Mouse (Mus musculus) MEL (cell line): ENCODE measurements around the gene Ptprr. TPM values are rescaled to one million over a fixed set of nuclear protein-coding genes. Genes with fewer than 3 reads are reported as not detected.

Source experiments
- DNase-seq: peaks from one replicate; pipeline ENCODE4 v3.0.0; 2011; ENCODE audit warnings: low read depth, low spot score
- H3K27ac ChIP-seq: 2 replicates; pipeline ENCODE4 v1.5.1; 2012; ENCODE audit warnings: low read depth, mild to moderate bottlenecking, control low read depth, low read length, moderate library complexity; ENCODE audit not compliant: control insufficient read depth
- H3K27me3 ChIP-seq, 2 experiments: fragments of 150-350 bp in 1 of 2; sonication (generic) in 1 of 2; 2 replicates each; pipeline ENCODE4 v1.6.1; 2012; ENCODE audit warnings: low read length in 2 of 2, mild to moderate bottlenecking in 2 of 2, improper control_type of control experiment in 1 of 2, moderate library complexity in 1 of 2; ENCODE audit not compliant: insufficient read depth in 2 of 2, control insufficient read depth in 1 of 2
- H3K36me3 ChIP-seq, 2 experiments: 2 replicates each; pipeline ENCODE4 v1.6.1; 2012 to 2014; ENCODE audit warnings: low read length in 2 of 2, improper control_type of control experiment in 1 of 2, inconsistent platforms in 1 of 2, mild to moderate bottlenecking in 1 of 2; ENCODE audit not compliant: insufficient read depth in 2 of 2, control insufficient read depth in 1 of 2
- H3K4me1 ChIP-seq, 2 experiments: fragments of 150-350 bp in 1 of 2; sonication (generic) in 1 of 2; 2 replicates each; pipeline ENCODE4 v1.6.1; 2012; ENCODE audit warnings: low read length in 2 of 2, improper control_type of control experiment in 1 of 2, mild to moderate bottlenecking in 1 of 2; ENCODE audit not compliant: insufficient read depth in 2 of 2, control insufficient read depth in 1 of 2
- H3K4me3 ChIP-seq, 2 experiments: fragments of 150-350 bp in 1 of 2; sonication (generic) in 1 of 2; 2 replicates each; pipeline ENCODE4 v1.5.1; 2012; ENCODE audit warnings: low read depth in 2 of 2, low read length in 2 of 2, mild to moderate bottlenecking in 2 of 2, moderate library complexity in 2 of 2, control low read depth in 1 of 2, improper control_type of control experiment in 1 of 2; ENCODE audit not compliant: control insufficient read depth in 1 of 2, insufficient read depth in 1 of 2
- H3K79me2 ChIP-seq: 2 replicates; pipeline ENCODE4 v1.6.1; 2012; ENCODE audit warnings: mild to moderate bottlenecking, low read length, moderate library complexity; ENCODE audit not compliant: control insufficient read depth, poor library complexity, insufficient read depth
- H3K9ac ChIP-seq: 2 replicates; pipeline ENCODE4 v1.6.1; 2012; ENCODE audit warnings: low read depth, mild to moderate bottlenecking, control low read depth, low read length, moderate library complexity; ENCODE audit not compliant: control insufficient read depth, poor library complexity, severe bottlenecking
- H3K9me3 ChIP-seq: fragments of 150-350 bp; sonication (generic); replicated peaks from 2 replicates; pipeline ENCODE4 v1.6.1; 2012; ENCODE audit warnings: mild to moderate bottlenecking, low read length, improper control_type of control experiment, moderate library complexity; ENCODE audit not compliant: insufficient read depth
- CHD1 ChIP-seq: IDR thresholded peaks from 2 replicates; pipeline ENCODE4 v1.6.1; 2012; ENCODE audit warnings: low read depth, mild to moderate bottlenecking, inconsistent platforms, low read length, improper control_type of control experiment
- CHD2 ChIP-seq: IDR thresholded peaks from 2 replicates; pipeline ENCODE4 v1.6.1; 2011; ENCODE audit warnings: low read length, improper control_type of control experiment
- CTCF ChIP-seq, 3 experiments: IDR thresholded peaks in 2 of 3; conservative IDR thresholded peaks in 1 of 3; 2 replicates each; pipeline ENCODE4 v1.5.1; 2011 to 2012; ENCODE audit warnings: low read length in 3 of 3, low read depth in 2 of 3, mild to moderate bottlenecking in 2 of 3, improper control_type of control experiment in 1 of 3, inconsistent platforms in 1 of 3, mixed read lengths in 1 of 3, moderate library complexity in 1 of 3; ENCODE audit not compliant: control insufficient read depth in 1 of 3, insufficient read depth in 1 of 3, poor library complexity in 1 of 3, severe bottlenecking in 1 of 3
- E2F4 ChIP-seq: IDR thresholded peaks from 2 replicates; pipeline ENCODE4 v1.6.1; 2011; ENCODE audit warnings: low read depth, low read length, improper control_type of control experiment, borderline replicate concordance
- EP300 ChIP-seq, 2 experiments: IDR thresholded peaks; 2 replicates each; pipeline ENCODE4 v1.6.1; 2011; ENCODE audit warnings: improper control_type of control experiment in 2 of 2, low read length in 2 of 2, low read depth in 1 of 2, mild to moderate bottlenecking in 1 of 2
- ETS1 ChIP-seq: IDR thresholded peaks from 2 replicates; pipeline ENCODE4 v1.6.1; 2012; ENCODE audit warnings: low read depth, mild to moderate bottlenecking, inconsistent platforms, low read length, improper control_type of control experiment, moderate library complexity
- GABPA ChIP-seq: IDR thresholded peaks from 2 replicates; pipeline ENCODE4 v1.6.1; 2012; ENCODE audit warnings: low read depth, mild to moderate bottlenecking, inconsistent platforms, low read length, improper control_type of control experiment, moderate library complexity
- GATA1 ChIP-seq: IDR thresholded peaks from 2 replicates; pipeline ENCODE4 v1.6.1; 2011; ENCODE audit warnings: low read depth, low read length, improper control_type of control experiment
- HCFC1 ChIP-seq: IDR thresholded peaks from 2 replicates; pipeline ENCODE4 v1.6.1; 2012; ENCODE audit warnings: low read depth, mild to moderate bottlenecking, inconsistent platforms, low read length, improper control_type of control experiment, moderate library complexity
- JUND ChIP-seq: IDR thresholded peaks from 2 replicates; pipeline ENCODE4 v1.6.1; 2011; ENCODE audit warnings: low read depth, mild to moderate bottlenecking, improper control_type of control experiment, low read length
- MAZ ChIP-seq: IDR thresholded peaks from 2 replicates; pipeline ENCODE4 v1.6.1; 2012; ENCODE audit warnings: low read depth, mild to moderate bottlenecking, inconsistent platforms, low read length, improper control_type of control experiment
- MEF2A ChIP-seq: IDR thresholded peaks from 2 replicates; pipeline ENCODE4 v1.6.1; 2014; ENCODE audit warnings: low read depth, mild to moderate bottlenecking, inconsistent platforms, low read length, improper control_type of control experiment; ENCODE audit not compliant: poor library complexity, insufficient replicate concordance, severe bottlenecking; ENCODE audit errors: extremely low read depth
- MYC ChIP-seq: IDR thresholded peaks from 2 replicates; pipeline ENCODE4 v1.6.1; 2011; ENCODE audit warnings: low read depth, mild to moderate bottlenecking, low read length, improper control_type of control experiment, moderate library complexity
- NRF1 ChIP-seq: IDR thresholded peaks from 2 replicates; pipeline ENCODE4 v1.6.1; 2014; ENCODE audit warnings: low read depth, mild to moderate bottlenecking, inconsistent platforms, low read length, improper control_type of control experiment, moderate library complexity; ENCODE audit not compliant: poor library complexity, insufficient read depth, severe bottlenecking
- POLR2A ChIP-seq, 2 experiments: IDR thresholded peaks; 2 replicates each; pipeline ENCODE4 v1.6.1; 2011 to 2012; ENCODE audit warnings: low read length in 2 of 2, mild to moderate bottlenecking in 2 of 2, control low read depth in 1 of 2, improper control_type of control experiment in 1 of 2, low read depth in 1 of 2, moderate library complexity in 1 of 2; ENCODE audit not compliant: control insufficient read depth in 1 of 2, insufficient read depth in 1 of 2, poor library complexity in 1 of 2
- POLR2AphosphoS5 ChIP-seq: IDR thresholded peaks from 2 replicates; pipeline ENCODE4 v1.6.1; 2012; ENCODE audit warnings: low read depth, borderline replicate concordance, mild to moderate bottlenecking, inconsistent platforms, low read length, moderate library complexity, mixed read lengths
- RAD21 ChIP-seq: IDR thresholded peaks from 2 replicates; pipeline ENCODE4 v1.6.1; 2011; ENCODE audit warnings: mild to moderate bottlenecking, low read depth, low read length, improper control_type of control experiment
- SIN3A ChIP-seq: IDR thresholded peaks from 2 replicates; pipeline ENCODE4 v1.6.1; 2012; ENCODE audit warnings: low read length, improper control_type of control experiment, inconsistent platforms
- TBP ChIP-seq: IDR thresholded peaks from 2 replicates; pipeline ENCODE4 v1.8.0; 2011; ENCODE audit warnings: low read depth, low read length, improper control_type of control experiment
- TCF12 ChIP-seq: IDR thresholded peaks from 2 replicates; pipeline ENCODE4 v1.6.1; 2014; ENCODE audit warnings: low read depth, mild to moderate bottlenecking, inconsistent platforms, low read length, improper control_type of control experiment, moderate library complexity
- USF1 ChIP-seq: IDR thresholded peaks from 2 replicates; pipeline ENCODE4 v1.6.1; 2014; ENCODE audit warnings: low read depth, mild to moderate bottlenecking, inconsistent platforms, low read length, improper control_type of control experiment, moderate library complexity
- USF2 ChIP-seq, 2 experiments: IDR thresholded peaks; 2 replicates each; pipeline ENCODE4 v1.6.1; 2011 to 2012; ENCODE audit warnings: improper control_type of control experiment in 2 of 2, low read length in 2 of 2, borderline replicate concordance in 1 of 2, inconsistent platforms in 1 of 2, low read depth in 1 of 2, mild to moderate bottlenecking in 1 of 2; ENCODE audit not compliant: insufficient read depth in 1 of 2
- ZKSCAN1 ChIP-seq: IDR thresholded peaks from 2 replicates; pipeline ENCODE4 v1.6.1; 2012; ENCODE audit warnings: low read depth, mild to moderate bottlenecking, inconsistent platforms, low read length, improper control_type of control experiment, moderate library complexity
- polyA plus RNA-seq, 2 experiments: library from polyadenylated mRNA; stranded (reverse) in 1 of 2; unstranded in 1 of 2; fragments of >175 nt in 1 of 2; fragments of >200 nt in 1 of 2; gene quantifications; 2 replicates each; pipeline versions ENCODE4 v1.2.1 to v1.2.4; 2012; ENCODE audit warnings: low replicate concordance in 2 of 2, low read depth in 1 of 2; ENCODE audit not compliant: insufficient read length in 2 of 2, insufficient read depth in 1 of 2, missing spikeins in 1 of 2
- total RNA-seq: library from RNA; depleted of rRNA; stranded (reverse); fragments of 300-350 nt; gene quantifications from 2 replicates; pipeline ENCODE4 v1.2.3, GENCODE M21; 2012

The Ptprr gene
- total and polyA plus RNA-seq, 3 experiments = not detected

GRCm38 (mm10) chr10:116194409-116194808 is 176.4 kb downstream of the Ptprr start:
- Histone ChIP-seq H3K4me1 (no peaks in the 10 kb centered on the region), H3K9me3 (no peaks in the 10 kb centered on the region), H3K9ac (no peak overlapping the region)
- DNase-seq = no peak
- TF ChIP-seq USF1 (no peak), HCFC1 (no peak), CHD1 (no peak), MEF2A (no peak), GATA1 (no peak)
- TF ChIP-seq, all 39 proteins: peak for 0
- no peaks in the 10 kb centered on the region for H3K79me2 ChIP-seq
- no peaks in the 10 kb centered on the region for H3K27me3 ChIP-seq
- no peak overlapping the region for H3K27ac ChIP-seq
- H3K36me3 ChIP-seq = no peaks in the 10 kb centered on the region
- H3K4me3 ChIP-seq = no peak overlapping the region

DNA sequence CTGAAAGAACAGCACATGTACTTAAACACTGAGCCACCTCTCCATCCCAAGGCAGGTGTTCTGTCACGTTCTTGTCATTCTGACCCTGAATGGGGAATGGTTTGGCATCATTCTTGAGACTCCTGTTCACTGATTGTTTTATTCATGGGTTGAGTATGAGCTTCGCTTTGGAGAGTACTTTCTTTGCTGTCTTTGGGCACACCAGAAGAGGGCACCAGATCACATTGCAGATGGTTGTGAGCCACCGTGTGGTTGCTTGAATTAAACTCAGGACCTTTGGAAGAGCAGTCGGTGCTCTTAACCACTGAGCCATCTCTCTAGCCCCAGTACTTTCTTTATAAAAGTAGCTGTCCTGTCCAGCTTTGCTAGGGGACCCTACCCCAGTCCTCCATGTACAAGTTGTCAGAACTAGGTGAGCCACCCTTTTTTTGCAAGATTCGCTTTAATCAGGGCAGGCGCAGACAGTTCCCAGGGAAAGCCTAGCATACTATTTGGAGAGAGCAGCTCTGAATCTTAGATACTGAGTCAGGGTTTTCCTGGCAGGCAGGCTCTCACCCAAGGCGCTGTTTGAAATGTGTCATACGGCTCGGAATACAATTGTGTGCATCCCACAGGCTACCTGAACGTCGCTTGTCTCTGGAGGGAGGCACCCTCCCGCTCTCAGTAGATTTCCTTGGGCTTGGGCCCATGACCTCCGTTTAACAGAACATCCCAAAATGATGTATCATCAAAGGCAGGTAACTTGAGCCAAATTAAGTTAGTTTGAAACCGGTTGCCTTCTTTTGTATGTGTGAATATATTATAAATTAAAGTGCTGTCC is 178.8 kb downstream of the Ptprr start:
- DNase-seq = no peak
- no peak overlapping the region for H3K4me3 ChIP-seq
- H3K9me3 ChIP-seq = no peaks in the 10 kb centered on the region
- H3K79me2 ChIP-seq = no peaks in the 10 kb centered on the region
- H3K27me3 ChIP-seq = no peaks in the 10 kb centered on the region
- no peaks in the 10 kb centered on the region for H3K36me3 ChIP-seq
- TF ChIP-seq CTCF (IDR thresholded peaks at IDR 0.05 in 2 of 3, conservative IDR thresholded peaks at IDR 0.05 in 1 of 3; ENCODE audit: control insufficient read depth in 1 of 3, insufficient read depth in 1 of 3, low read depth in 2 of 3, low read length in 3 of 3, poor library complexity in 1 of 3, severe bottlenecking in 1 of 3) (peak in 1 of 3 experiments; percentile 22; a peak in 2 of 6 replicates), USF1 (no peak)
- H3K27ac ChIP-seq = no peak overlapping the region
- H3K4me1 ChIP-seq = no peaks in the 10 kb centered on the region
- H3K9ac ChIP-seq = no peak overlapping the region

- no peak overlapping the region for H3K4me3 ChIP-seq
- H3K9me3 ChIP-seq = no peaks in the 10 kb centered on the region
- DNase-seq = peak; percentile 51
- no peak overlapping the region for H3K9ac ChIP-seq
- H3K79me2 ChIP-seq = no peaks in the 10 kb centered on the region
- no peaks in the 10 kb centered on the region for H3K4me1 ChIP-seq
- no peak overlapping the region for H3K27ac ChIP-seq
- no peaks in the 10 kb centered on the region for H3K36me3 ChIP-seq
- no peaks in the 10 kb centered on the region for H3K27me3 ChIP-seq
- no peak for TF ChIP-seq TBP
- TF ChIP-seq SIN3A = no peak
- no peak for TF ChIP-seq JUND
- TF ChIP-seq CHD1 = no peak
- TF ChIP-seq MYC = no peak
- no peak for TF ChIP-seq ETS1
- no peak for TF ChIP-seq MAZ
- no peak for TF ChIP-seq EP300 (IDR thresholded peaks at IDR 0.05; ENCODE audit: low read depth in 1 of 2, low read length in 2 of 2)
- no peak for TF ChIP-seq GABPA
- TF ChIP-seq POLR2A (IDR thresholded peaks at IDR 0.05; ENCODE audit: control insufficient read depth in 1 of 2, insufficient read depth in 1 of 2, low read depth in 1 of 2, low read length in 2 of 2, poor library complexity in 1 of 2) = no peak
- no peak for TF ChIP-seq USF2 (IDR thresholded peaks at IDR 0.05; ENCODE audit: borderline replicate concordance in 1 of 2, insufficient read depth in 1 of 2, low read depth in 1 of 2, low read length in 2 of 2)
- peak; percentile 15 to 75 (median 50); a peak in 4 of 6 replicates for TF ChIP-seq CTCF (IDR thresholded peaks at IDR 0.05 in 2 of 3, conservative IDR thresholded peaks at IDR 0.05 in 1 of 3; ENCODE audit: control insufficient read depth in 1 of 3, insufficient read depth in 1 of 3, low read depth in 2 of 3, low read length in 3 of 3, poor library complexity in 1 of 3, severe bottlenecking in 1 of 3)
- no peak for TF ChIP-seq POLR2AphosphoS5
- no peak for TF ChIP-seq CHD2
- no peak for TF ChIP-seq NRF1
- TF ChIP-seq RAD21 = peak; percentile 87
- TF ChIP-seq ZKSCAN1 = no peak
- TF ChIP-seq E2F4 = no peak
- TF ChIP-seq TCF12 = no peak
These were observed 179.5 kb downstream of the Ptprr start for GRCm38 (mm10) chr10:116197416-116197939.
